Mouse (Mus musculus): ENCODE data around the gene Dop1b.

Dop1b gene

DNA sequence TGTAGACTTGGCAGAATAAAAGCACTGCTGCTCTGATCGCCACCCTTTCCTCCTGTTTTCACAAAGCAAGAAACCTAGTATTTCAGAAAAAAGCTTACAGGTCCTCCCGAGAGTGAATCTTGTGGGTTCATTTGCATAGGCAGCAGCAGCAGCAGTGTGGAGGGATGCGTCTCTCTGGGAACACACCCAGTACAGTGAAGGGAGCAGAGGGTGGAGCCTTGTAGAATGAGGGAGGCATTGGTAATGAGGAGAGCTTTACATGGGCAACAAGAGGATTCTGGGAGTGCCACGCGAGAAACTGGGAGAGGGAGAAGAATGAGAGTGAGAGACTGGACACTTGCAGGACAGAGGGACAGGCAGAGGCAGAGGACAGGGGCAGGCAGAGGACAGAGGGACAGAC is 2.7 kb downstream of the Dop1b start:
- no peak for DNase-seq

DNA sequence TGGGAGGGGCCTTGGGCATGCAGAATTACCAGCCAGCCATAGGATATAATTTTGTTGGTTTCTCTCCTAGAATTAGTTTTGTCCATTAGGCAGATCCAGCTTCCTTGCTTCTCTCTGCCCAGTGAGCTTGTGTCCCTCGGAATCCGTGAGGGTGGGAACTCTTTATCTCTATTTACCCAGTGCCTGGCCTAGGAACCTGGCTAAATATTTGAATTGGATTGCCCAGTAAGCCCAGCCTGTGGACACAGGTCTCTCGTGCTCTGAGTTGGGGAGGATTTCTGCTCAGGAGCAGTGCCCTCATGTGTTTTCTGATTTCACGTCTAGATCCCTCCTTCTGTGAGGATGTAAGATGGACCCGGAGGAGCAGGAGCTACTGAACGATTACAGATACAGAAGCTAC is 4.1 kb downstream of the Dop1b start:
- DNase-seq: no peak

DNA sequence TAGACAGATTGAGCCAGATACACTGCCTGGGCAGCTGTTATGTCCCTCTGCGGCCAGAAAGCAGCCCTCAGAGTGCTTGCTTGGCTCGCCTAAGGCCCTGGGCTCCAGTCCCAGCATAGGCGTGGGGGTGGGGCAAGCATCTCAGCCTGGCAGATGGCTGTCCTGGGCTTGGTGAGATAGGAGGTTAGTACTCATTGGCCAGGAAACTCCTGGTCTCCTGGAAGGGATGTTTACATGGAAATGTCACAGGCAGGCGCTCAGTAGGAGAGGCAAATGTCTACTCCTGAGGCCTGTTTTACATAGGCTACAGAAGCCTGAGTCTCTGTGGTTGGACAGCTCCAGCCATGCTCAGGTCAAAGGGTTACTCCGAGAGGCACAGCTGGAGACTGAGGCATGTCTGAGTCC is 5.6 kb downstream of the Dop1b start:
- peak; percentile 86 for DNase-seq

DNA sequence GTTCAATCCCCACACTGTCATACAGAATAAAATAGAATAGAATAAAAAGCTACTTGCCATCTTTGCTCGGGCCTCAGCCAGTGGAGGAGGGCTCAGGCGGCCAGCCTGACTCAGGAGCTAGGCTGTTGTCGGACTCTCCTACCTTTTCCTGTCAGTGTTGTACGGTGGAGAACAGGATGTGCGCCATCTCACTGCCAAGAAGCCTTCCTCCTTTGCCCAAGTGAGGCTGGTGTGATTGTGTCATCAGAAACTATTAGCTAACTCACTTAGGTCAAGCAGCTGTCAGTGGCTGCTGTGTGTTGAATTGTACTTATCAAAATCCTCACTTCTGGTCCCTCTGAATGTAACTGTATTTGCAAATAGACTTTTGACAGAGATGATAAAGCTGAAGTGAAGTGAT is 10.1 kb downstream of the Dop1b start:
- DNase-seq: peak; percentile 40

DNA sequence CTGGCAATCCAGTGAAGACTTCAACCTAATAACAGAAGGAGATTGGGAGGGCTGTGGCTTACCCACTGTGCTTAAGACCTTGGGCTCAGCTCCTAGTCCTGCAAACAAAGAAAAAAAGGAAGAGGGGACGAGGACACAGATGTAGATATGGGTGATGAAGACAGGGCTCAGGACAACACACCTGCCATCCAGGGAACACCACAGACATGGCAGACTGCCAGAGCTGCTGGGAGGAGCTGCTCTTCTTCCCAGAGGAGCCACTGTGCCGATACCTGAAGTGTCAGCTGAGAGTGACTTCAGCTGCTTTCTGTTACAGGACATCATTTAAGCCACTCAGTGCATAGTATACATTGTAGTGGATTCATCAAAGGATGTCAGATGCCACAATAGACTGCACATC is 10.8 kb downstream of the Dop1b start:
- DNase-seq: no peak

DNA sequence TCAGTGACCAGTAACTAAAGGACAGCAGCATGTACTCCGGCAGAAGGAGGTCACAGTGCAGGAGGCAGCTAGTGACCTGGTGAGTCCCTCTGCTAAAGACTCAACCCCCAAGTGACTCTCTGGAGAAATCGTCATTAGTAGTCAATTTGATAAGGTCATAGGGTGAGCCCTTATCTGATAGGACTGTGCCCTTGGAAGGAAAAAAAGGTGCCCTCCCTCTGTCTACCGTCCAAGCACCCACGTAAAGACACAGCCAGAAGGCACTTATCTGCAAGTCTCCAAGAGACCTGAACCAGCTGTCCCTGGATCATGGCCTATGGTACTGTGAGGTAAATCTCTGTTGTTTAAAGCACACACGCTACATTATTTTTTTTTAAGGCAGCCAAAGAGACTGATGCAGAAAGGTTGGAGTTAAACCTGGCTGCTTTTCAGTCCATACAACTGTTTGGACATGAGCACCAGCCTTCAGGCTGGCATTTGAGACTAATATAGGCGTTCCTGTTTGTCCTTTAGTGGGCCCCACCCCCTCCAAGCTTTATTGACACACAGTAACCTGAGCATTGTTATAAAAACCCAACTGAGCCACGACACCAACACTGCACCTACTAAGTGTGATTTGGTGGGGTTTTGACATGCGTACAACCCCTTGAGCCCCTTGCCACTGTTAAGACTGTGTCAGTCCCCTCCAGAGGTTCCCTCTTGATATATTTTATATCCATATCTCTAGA is 13.9 kb downstream of the Dop1b start:
- DNase-seq: no peak

DNA sequence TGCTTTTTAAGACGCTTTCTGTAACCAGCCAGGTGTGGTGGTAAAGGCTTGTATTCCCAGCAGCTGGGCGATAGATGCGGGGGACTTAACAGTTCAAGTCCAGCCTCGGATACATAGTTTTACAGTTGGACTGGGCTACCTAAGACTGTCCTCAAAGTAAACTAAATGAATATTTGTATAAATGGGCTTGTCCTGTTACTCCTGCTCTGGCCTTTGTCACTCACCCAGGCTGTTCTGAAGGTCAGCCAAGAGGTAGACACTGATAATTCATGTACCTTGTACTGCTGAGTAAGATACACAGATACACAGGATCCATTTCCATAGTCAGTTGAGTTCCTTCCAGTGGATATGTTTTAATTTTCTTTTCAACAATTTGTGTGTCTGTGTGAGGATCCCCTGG is 14.5 kb downstream of the Dop1b start:
- no peak for DNase-seq

DNA sequence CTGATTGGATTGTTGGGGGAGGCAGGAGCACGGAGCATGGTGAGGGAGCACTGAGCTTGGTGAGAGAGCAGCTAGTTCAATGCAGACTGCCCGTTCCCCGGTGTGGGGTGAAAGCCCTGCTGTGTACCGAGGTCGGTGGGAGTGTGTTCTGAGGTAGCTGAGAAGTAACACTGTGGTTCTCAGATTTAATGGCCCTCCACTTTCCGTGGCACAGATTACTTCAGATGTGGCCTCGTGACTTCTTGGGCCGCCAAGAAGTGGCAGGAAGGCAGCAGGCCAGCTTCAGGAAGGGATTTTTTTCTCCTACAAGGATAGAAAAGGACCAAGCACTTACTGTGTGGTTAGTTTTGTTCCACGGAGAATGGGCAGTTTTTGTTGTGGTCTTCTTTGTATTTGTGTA is 17.0 kb downstream of the Dop1b start:
- DNase-seq: peak; percentile 34

DNA sequence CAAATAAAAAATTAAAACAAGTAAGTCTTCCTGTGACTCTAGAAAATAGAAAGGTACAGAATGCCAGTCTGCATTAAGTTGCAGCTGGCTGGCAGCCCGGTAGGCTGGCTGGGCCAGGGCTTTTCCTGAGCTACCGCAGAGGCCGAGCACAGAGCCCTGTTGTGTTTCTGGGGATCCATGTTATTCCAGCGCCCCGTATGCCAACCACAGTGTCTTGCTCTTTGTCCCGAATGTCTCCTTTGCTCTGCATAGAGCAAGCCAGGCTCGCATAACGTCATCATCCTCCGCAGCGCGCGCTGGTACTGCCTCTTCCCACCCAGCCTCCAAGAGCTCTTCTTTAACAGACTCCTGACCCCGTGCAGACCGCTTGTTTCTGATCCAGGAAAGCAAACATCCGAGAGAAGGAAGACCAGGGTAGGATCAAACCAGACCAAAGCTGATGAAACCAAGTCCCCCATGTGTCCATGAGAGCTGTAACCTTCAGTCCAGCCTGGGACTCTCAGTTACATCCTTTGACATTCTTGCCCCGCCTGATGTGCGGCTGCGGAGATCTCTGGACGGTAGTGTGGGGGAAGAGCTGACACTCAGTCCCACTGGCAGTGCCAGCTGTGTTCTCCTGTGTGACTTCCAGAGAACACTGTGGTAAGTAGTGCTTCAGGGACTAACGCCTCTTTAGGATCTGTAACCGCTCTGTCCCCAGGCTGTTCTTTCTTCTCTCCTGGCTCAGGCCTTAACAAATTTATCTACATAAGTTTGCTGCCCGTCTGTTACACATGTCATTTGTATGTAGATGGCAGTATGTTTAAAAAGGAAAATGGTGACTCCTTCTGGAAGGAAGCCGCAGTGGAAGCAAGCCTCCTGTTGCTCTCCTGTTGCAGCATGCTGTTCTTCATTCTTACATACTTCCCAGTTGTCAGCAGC is 18.4 kb downstream of the Dop1b start:
- no peak for DNase-seq

DNA sequence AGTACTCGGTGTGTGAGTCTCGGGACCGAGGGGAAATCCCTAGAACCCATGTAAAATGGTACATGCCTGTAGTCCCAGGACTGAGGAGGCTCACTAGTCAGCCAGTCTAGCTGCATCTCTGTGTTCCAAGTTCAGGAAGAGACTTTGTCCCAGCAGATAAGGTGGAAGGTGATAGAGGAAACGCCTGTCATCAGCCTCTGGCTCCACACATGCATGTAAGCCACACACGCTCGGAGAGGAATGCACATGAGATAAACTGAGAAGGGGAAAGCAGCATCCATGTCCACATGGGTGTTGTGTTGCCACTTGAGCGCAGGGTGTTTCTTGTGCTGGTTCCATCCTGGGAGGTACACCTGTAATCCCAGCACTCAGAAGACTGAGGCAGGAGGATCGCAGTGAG is 19.6 kb downstream of the Dop1b start:
- no peak for DNase-seq

DNA sequence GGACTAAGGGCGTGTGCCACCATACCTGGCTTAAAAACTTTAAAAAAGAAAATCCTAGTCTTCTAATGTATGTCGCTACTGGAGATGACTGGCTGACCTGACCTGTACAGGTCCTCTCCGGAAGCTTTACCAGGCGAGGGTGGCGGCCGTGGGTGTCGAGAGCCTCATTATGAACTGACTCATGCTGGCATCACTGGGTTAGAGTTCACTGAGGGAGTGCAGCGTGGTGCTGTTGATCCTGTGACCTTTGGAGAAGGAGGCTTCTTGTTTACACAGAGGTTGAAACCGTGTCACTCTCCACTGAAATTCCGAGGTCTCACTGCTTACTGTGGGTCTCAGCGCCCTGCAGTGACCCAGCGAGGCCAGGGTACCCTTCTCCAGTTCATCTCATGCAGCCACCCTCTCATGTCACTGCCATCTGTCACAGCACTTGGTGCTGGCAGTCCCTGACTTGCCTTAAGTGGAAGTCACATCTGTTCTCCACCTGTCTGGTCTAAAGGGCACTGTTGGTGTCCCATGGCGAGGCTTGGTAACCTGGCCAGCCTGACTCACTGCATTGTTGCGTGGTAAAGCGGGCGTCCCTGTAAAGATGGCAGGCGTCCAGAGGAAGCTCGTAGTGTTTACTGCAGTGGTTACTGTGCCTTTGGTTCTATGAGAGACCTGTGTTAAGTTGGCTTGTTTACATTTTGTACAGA is 21.3 kb downstream of the Dop1b start:
- DNase-seq: peak; percentile 34

DNA sequence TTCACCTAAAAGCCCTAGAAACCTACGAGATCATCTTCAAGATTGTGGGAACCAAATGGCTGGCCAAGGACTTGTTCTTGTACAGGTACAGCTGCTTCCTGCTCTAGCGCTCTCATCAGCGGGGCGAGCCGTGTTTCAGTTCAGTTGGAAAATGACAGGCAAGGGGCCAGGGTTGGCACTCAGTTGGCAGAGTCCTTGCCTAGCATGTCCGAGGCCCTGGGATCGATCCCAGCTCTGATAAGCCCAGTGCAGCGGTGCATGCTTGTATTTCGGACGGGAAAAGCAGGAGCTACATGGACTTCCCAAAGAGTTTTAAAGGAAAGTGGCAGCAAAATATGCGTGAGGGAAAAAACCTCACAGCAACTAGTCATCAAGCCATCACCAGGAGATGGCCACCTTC is 27.5 kb downstream of the Dop1b start:
- no peak for DNase-seq

DNA sequence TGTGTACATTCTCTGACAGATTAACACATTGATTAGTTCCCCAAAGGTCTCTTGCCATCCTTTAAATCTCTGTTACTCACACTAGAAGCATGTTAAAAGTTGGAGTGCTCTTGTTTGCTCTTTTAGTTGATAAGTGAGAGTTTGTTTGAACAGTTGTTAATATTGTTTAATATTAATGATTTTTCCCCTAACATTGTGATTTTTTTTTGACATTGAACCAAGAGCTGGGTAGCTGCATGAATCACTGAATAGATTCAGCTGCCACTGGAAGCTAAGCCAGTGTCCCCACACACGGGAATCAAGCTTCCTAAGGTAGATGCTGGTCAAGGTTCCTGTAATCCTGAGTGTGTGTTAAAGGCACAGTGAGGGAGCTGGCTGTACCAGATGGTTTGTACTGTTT is 31.2 kb downstream of the Dop1b start:
- DNase-seq: no peak

DNA sequence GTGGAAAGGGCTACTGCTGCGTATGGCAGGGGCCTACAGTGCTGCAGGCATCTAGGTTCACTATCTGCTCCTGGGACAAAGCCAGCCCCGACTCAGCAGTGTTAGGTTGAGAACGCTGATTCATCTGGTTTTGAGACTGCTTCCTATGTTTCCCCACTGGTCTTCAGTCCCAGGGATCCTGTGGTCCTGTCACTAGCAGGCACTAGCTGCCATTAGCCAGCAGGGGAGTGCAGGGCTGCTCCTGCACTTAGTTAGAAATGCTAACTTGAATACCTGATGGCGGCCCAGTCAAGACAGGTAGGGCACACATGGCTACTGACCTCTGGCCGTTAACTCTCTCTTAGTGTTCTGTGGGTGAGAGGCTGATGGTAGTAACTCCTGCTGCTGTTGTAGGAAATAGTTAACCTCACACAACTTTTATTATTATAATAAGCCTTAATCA is 32.4 kb downstream of the Dop1b start:
- DNase-seq: no peak

DNA sequence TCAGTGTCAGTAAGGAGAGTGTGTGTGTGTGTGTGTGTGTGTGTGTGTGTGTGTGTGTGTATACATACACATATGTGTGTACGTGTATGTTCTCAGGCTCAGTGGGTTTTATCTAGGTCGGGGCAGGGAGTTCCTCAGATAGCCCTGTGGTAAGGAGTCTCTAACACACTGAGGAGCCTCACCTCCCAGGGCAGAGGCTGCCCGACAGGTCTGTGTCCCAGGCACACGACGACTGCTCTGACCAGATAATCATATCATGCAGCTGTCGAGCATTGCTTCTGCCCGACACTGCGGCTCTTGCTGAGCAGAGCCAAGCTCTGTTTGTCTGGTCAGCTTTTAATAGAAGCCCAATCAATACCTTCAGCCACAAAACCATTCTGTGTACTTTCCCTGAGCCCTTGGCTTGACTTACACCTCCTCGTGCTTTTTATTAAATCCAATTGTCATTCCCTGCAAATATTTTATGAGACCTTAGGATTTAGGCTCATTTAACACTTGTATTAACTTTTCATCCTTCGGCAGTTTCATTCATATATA is 33.2 kb downstream of the Dop1b start:
- no peak for DNase-seq

DNA sequence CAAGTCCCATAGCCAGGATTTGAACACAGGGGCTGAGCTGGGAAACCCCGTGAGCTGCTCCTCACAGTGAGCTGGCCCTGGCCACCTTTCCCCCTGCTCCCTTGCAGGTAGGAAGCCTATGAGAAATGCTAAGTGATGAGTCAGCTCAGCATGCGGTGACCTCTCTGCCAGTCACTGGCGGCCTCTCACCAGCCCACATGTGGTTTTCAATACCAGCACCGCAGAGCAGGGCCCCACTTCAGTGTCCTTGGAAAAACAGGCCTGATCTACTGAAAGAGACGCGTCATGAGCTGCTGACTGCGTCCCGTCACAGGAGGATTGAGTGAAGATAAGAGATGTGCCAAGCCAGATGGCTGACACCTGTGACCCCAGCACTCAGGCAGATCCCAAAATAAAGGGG is 34.7 kb downstream of the Dop1b start:
- DNase-seq: no peak

DNA sequence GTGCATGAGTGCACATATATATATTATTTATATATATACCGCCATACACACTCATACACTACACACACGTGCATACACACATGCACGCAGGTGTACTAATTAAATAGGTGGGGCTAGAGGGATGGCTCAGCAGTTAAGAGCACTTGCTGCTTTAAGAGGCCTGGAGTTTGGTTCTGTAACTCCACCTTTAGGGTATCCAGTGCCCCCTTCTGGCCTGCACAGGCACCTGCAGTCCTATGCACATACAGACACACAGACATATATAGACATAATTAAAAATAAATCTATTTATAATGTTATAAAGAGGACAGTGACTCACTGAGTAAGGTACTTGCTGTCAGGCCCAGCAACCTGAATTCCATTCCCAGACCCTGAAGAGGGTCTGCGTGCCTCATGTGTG is 35.3 kb downstream of the Dop1b start:
- DNase-seq: peak; percentile 49

DNA sequence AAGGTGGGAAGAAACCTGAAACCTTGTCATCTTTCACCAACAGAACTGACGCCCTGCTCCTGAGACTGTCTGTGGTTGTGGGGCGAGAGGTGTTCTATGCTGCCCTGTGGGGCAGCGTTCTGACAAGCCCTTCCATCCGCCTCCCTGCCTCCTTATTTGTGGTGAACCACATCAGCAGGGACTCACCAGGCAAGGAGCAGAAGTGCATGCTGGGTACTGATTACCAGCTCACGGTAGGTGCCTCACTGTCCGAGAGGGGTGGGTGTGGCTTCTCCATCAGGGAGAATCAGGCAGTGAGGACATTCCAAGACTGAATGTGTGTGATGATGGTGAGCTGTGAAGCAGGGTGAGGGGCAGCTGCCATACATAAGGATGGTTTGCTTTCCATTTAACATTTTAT is 35.7 kb downstream of the Dop1b start:
- DNase-seq: no peak

DNA sequence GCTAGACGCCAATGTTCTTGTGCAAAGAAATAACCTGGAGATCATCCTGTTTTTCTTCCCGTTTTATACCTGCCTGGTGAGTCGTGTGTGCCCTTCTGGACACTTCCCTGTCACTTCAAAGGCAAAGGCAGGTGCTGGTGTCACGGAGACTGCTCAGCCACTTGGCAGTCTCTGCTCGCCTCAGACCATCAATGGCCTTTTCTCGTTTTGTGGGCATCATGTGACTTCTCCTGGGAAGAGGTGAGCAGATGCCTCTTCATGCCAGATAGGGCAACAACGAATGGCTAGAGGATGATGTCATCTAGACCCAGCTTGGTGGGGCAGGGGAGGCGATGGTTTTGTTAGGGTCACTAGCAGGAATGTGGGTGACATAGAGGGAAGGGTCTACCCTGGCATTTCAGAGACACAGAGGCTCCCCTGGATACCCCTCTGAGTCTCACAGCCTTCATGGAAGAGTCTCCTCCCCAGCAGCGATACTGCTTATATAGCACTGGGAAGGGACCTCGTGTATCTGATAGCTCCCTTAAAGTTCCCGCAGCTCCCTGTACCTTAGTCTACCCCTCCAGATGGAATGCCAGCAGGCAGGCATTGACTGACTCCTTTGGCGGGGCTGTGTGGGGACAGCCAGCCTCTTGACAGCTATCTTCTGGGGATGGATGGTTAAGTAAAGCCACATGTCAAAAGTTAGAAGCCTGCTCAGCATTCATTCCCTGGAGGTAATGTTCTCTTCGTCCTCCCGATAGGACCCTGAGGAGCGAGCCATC is 37.6 kb downstream of the Dop1b start:
- DNase-seq: no peak

DNA sequence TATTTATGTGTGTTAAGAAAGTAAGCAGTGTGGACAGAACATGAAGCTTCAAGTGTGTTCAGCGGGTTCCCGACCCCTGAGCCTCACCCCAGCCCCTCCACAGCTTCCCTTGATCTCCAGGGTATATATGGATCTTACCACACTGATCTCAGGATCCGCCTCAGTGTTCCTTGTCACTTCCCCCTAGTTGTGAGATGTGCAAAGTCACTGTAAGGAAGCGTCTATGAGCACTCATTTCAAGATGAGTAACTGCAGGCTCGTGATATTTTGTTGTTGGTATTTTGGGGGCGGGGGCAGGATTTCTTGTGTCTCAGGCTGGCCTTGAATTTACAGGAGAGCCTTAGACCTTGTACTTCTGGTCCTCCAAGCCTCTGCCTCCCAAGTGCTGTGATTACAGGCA is 38.8 kb downstream of the Dop1b start:
- DNase-seq: no peak

DNA sequence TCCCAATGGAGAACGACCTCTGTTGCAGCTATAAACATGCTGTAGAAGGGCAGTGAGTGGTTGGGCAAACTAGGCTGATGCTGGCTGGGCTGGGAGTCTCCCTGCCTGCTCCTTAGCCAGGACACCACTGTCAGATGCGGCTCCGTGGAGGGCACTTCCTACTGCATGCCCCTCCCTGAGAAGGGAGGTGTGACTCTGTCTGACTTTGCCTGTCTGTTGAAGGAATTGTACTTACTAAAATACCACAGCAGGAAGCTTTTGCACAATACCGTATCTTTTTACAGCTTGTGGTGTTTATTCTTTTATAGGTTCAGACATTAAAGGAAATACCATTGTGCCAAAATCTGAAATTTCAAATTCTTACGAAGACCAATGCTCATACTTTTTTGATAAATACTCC is 40.1 kb downstream of the Dop1b start:
- DNase-seq: no peak

DNA sequence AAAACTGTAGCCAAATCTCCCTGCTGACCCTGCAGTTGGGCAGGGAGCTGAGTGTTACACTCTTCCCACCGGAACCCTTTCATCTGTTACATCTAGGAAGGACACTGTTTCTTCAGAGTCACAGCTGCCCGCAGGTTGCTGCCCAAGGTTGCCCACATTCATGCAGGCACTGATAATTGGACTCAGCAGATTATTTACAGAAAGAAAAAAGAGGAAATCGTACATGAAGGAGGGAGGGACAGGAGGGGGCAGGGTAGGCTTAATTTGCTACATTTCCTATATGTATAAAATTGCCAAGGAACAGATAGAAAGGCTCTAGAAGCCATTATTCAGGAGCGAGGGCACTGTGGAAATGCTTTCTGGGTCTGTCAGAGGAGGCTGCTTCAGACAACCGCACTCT is 44.9 kb downstream of the Dop1b start:
- DNase-seq: no peak

DNA sequence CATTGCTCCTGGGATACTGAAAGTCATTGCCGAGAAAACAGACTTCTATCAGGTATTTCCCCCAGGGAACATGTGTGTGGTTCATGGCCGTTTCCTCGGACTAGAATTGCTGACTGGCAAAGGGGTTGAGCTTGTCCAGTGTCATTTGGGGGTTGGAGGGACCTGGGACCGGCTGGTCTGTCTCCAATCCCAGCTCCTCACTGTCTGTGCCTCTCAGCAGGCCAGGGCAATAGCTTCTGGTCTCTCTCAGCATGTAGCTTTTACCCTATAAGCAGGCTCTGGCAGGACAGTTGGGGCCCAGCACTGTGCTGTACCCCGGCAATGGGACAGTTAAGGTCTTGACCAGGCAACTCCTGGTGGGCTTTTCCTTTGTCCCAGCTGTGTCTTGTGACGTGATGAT is 51.7 kb downstream of the Dop1b start:
- no peak for DNase-seq
